Mouse (Mus musculus): ENCODE measurements around the gene Zfp974.
A peak's percentile ranks its signal among the peaks of the same experiment; 100 is the strongest.

GRCm38 (mm10) chr7:27928818-27929695 lies at the start of gene Zfp974:
- TF ChIP-seq EP300 (optimal IDR thresholded peaks at IDR 0.05), result no peak
- 0 out of 2 replicates have a peak, but pooled peaks have one; percentile 4 for TF ChIP-seq CTCF (IDR thresholded peaks at IDR 0.05; ENCODE audit: low read depth)
